Mouse (Mus musculus) CD4-positive helper T cell, adult 2 months (primary cell): Measurements from ENCODE around the gene Pdgfb.

Experiments
- DNase-seq: peaks from one replicate; pipeline ENCODE4 v3.0.0-alpha.2; 2012; ENCODE audit warnings: low read depth, missing footprints, low spot score

Gene Pdgfb

DNA sequence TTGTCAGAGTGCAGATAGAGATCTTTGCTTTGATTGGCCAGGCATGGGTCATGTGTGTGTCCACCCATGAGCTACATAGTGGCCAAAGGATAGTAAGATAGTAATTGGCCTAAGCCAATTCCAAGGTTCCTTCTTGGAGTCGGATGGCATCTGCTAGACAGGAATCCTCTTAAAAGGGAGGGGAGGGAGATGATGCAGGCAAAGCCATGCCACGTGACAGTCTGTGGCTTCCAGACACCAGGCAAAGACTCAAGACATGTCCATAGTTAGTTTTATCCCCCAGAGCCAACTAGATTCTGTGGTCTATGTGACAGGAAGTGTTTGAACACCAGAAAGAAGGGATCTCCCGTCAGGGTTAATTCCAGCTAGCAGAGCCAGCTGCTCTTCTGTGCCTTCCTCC is 56.4 kb downstream of the Pdgfb start:
- no peak for DNase-seq

- peak; percentile 85 for DNase-seq
Measured at GRCm38 (mm10) chr15:79956559-79956958, 58.2 kb downstream of the Pdgfb start.

DNA sequence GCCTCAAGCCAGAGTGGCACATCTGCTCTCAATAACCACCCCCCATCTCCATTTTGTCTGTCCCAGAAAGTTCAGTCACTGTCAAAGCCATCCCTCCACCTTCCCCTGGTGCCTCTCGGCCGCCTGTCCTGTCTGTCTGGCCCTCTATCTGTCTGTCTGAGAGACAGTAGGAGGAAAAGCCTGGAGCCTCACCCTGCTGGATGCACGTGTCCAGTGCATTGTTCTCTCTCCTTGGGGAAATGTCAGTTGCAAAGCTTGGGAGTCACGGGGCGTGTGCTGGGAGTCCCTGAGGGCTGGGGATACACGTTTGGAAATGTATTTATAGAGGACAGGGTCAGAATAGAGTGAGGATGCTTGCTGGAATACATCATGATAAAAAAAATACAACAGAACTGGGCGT is 61.3 kb downstream of the Pdgfb start:
- DNase-seq = no peak

- DNase-seq = no peak
Measured at GRCm38 (mm10) chr15:79952504-79953231, 62.1 kb downstream of the Pdgfb start.

GRCm38 (mm10) chr15:79951730-79952503 is 62.9 kb downstream of the Pdgfb start:
- DNase-seq = no peak

DNA sequence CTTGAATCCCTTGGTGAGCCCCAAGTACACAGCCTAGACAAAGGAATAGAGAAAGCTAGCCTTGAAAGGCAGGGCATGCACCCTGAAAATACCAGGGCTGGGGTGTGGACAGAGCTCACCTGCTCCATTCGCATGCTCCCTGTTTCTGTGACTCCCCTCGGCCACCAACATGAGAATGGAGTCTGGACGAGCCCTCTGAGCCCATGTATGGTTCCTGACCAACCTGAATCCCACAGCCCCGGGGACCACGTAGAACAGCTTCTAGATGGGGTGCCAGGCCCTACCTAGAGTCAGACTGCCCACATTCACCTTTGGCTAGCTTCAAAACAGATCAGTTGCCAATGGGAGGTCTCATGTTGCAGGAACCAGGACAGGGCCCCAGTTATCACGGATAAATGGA is 63.6 kb downstream of the Pdgfb start:
- DNase-seq = no peak

GRCm38 (mm10) chr15:79950250-79951025 is 64.3 kb downstream of the Pdgfb start:
- DNase-seq = peak; percentile 82

DNA sequence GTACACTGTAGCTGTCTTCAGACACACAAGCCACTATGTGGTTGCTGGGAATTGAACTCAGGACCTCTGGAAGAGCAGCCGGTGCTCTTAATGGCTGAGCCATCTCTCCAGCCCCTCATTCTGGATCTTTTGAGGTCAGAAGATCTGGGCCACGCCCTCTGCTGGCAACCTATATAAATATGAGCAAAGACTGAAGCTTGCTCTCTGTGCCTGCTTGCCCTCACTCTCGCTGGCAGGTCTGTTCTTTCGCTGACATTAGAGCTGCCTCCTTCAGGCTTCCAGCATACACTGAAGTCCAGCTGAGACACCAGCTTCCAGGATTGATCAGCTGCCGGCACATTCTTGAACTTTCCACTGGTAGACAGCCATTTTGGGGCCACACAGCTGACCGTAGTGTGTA is 67.1 kb downstream of the Pdgfb start:
- no peak for DNase-seq

GRCm38 (mm10) chr15:79946790-79947189 is 68.0 kb downstream of the Pdgfb start:
- DNase-seq = peak; percentile 39

DNA sequence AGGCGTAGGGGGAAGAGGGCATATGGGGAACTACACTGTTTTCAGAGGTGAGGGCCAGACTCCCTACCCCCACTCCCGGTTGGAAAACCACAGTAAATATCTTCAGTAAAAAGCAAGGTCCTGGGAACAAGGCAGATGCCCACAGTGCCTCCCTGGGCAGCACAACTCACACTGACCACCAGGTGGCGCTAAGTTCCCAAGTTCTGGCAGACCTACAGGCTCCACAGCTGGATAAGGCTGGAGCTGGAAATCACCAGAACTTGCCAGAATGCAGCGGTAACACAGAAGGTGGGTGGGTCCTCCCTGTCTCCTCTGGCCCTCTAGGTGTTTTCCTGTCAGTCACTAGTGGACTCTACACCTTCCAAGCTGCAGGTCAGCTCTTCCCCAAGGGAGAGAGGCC is 68.8 kb downstream of the Pdgfb start:
- DNase-seq = peak; percentile 80
